Mouse (Mus musculus): ENCODE data around the gene Fads2.

The Fads2 gene

GRCm38 (mm10) chr19:10061624-10062023 lies 39.9 kb downstream of the Fads2 start:
- DNase-seq (ENCODE audit: low read depth), result no peak

GRCm38 (mm10) chr19:10060783-10061590 lies 40.6 kb downstream of the Fads2 start:
- no peak for DNase-seq (ENCODE audit: low read depth)

- DNase-seq (ENCODE audit: low read depth), result no peak
Measured at GRCm38 (mm10) chr19:10059911-10060567, 41.5 kb downstream of the Fads2 start.

GRCm38 (mm10) chr19:10058876-10059427 lies 42.6 kb downstream of the Fads2 start:
- no peak for DNase-seq (ENCODE audit: low read depth)

GRCm38 (mm10) chr19:10058352-10058825 lies 43.2 kb downstream of the Fads2 start:
- DNase-seq (ENCODE audit: low read depth), result no peak

- DNase-seq (ENCODE audit: low read depth), result no peak
Measured at GRCm38 (mm10) chr19:10057486-10058351, 43.8 kb downstream of the Fads2 start.

- DNase-seq (ENCODE audit: low read depth), result no peak
Measured at GRCm38 (mm10) chr19:10056686-10057085, 44.9 kb downstream of the Fads2 start.

- no peak for DNase-seq (ENCODE audit: low read depth)
Measured at GRCm38 (mm10) chr19:10055783-10056660, 45.5 kb downstream of the Fads2 start.

- DNase-seq (ENCODE audit: low read depth), result no peak
Measured at GRCm38 (mm10) chr19:10055261-10055660, 46.3 kb downstream of the Fads2 start.

- no peak for DNase-seq (ENCODE audit: low read depth)
Measured at GRCm38 (mm10) chr19:10054361-10055075, 47.0 kb downstream of the Fads2 start.

- DNase-seq (ENCODE audit: low read depth), result no peak
Measured at GRCm38 (mm10) chr19:10053692-10054260, 47.8 kb downstream of the Fads2 start.

GRCm38 (mm10) chr19:10052698-10053097 lies 48.8 kb downstream of the Fads2 start:
- DNase-seq (ENCODE audit: low read depth), result no peak

- DNase-seq (ENCODE audit: low read depth), result no peak
Measured at GRCm38 (mm10) chr19:10050438-10050837, 51.1 kb downstream of the Fads2 start.

- no peak for DNase-seq (ENCODE audit: low read depth)
Measured at GRCm38 (mm10) chr19:10049533-10049932, 52.0 kb downstream of the Fads2 start.

GRCm38 (mm10) chr19:10046983-10047382 lies 54.6 kb downstream of the Fads2 start:
- no peak for DNase-seq (ENCODE audit: low read depth)

- no peak for DNase-seq (ENCODE audit: low read depth)
Measured at GRCm38 (mm10) chr19:10046346-10046745, 55.2 kb downstream of the Fads2 start.

- DNase-seq (ENCODE audit: low read depth), result no peak
Measured at GRCm38 (mm10) chr19:10045707-10046106, 55.8 kb downstream of the Fads2 start.

GRCm38 (mm10) chr19:10043643-10044042 lies 57.9 kb downstream of the Fads2 start:
- DNase-seq (ENCODE audit: low read depth), result no peak

- DNase-seq (ENCODE audit: low read depth), result no peak
Measured at GRCm38 (mm10) chr19:10042816-10043215, 58.7 kb downstream of the Fads2 start.

- no peak for DNase-seq (ENCODE audit: low read depth)
Measured at GRCm38 (mm10) chr19:10042232-10042631, 59.3 kb downstream of the Fads2 start.

All from c-Kit-positive CD71-negative TER-119-negative erythroid progenitor cells, embryonic 14.5 days (primary cell).